Mouse (Mus musculus): Measurements from ENCODE around the gene Akr1b8. TPM values are rescaled to one million over a fixed set of nuclear protein-coding genes. Genes with fewer than 3 reads are reported as not detected.

The Akr1b8 gene
- polyA plus RNA-seq (2017; shearing (Covaris generic)), result 0.37 TPM

DNA sequence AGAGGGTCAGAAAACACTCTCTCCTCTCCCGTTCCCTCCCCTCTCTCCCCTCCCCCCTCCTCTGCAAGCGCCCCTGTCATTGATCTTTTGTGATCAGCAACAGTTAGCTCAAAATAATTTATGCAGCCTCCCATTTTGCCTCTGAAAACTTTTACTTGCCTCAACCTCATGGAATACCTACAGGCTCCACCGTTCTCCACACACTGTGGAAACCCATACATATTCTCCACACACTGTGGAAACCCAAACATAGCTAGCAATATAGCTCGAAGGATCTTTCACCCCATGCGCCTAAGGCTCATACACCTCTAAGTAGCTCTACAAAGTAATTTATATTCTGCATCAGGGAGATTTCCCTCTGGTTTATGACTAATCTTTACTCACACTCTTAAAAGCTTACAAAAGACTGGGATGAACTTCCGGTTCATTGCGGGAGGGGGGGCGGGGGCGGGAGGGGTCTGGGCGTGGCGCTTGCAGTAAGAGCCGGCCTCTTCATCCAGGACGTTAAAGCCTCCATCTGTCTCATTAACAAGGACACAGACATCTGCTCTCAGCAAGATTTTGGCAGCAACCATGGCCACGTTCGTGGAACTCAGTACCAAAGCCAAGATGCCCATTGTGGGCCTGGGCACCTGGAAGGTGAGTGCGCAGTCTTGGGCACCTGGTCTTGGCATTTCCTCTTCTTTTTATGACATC is at the start of gene Akr1b8:
Gene Akr1b8, plus strand, starts transcription at position 462 of the 696 bp plus-strand sequence.

DNA sequence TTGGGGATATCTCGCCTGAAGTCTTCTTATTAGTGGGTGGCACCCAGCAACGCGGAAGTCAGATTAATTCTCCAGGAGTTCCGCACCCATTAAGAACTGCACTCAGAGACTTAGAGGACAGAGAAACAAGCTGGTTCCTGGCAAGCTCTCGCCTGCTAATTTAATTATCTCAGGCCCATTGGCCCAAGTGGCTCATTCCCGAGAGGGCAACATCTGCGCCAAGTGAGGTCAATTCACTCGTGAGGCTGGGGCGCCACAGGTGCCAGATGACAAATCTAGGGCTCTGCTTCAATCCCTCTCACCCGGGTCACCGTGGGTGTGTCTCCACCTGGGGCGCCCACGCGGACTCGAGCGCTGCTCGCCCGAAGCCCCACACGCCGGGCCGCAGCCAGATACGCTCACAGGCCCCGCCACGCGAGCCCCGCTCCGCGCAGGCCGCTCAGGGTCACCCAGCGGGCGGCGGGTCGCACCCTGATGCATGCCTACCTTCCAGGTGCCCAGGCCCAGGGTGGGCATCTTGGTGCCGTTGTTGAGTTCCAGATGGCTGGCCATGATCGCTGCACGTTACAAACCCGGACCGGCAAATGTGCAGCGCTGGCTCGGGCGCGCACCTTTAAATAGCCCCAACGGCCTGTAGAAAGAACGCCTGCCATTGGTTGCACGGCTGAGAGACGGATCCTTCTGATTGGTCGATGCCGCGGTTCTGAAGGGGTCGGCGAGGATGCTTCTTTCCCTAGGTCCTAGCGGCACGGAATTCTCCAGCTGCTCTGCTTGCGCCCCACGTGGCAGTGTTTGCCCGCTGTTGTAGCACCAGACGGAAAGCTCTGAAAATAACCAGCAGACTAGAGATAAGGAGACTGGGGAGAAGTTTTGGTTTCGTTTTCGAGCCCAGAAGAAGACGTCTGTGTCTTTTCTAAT is 36.8 kb upstream of the Akr1b8 start, which contains the start of gene Akr1b3:
Gene Akr1b3, minus strand, starts transcription at position 625 of the 918 bp plus-strand sequence.

DNA sequence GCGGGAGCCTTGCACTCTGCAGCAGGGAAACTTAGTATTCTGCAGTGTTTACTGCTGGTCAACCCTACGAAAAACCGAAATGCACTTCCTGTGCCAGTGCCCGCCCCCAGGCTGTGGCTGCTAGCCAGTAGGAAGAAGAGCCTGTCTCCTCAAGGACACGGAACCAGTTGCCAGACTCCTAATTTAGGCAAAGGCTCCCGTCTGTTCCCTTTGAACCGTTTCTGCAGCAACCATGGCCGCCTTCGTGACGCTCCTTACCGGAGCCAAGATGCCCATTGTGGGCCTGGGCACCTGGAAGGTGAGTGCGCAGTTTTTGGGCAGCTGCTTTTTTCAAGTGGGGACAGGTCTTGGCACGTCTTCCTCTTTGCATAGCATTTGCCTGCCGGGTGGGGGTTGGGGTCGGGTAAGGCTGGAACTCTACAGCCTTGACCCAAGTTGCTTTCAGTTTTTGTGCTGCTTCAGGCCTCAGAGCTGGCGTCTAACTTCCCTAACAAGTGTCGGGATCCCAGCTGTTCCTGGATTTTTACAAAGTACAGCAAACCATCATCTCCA is 30.3 kb downstream of the Akr1b8 start, which contains the start of gene Akr1b10:
Gene Akr1b10, plus strand, starts transcription at position 109 of the 552 bp plus-strand sequence.

DNA sequence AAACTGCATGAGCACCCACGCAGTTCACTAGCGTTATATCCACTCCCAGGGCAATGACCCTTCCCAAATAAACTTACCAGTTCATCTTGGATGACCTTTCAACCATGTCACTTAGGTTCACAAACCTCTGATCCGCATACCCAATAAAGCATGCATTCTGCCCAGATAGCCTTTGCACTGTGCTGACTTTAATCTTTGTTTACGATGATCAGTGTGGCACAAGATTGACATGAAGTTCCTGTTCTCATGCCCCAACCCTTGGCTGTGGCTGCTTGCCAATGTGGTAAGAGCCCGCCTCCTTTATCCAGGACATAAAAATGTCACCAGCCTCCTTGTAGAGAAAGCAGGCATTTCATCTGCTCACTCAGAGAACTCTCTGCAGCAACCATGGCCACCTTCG is 58.1 kb downstream of the Akr1b8 start, which contains the start of gene Akr1b7:
Gene Akr1b7, plus strand, starts transcription at position 312 of the 400 bp plus-strand sequence.

Other genes with a start within 250 kb of the Akr1b8 start
- gene Slc35b4, start 177.0 kb upstream of the Akr1b8 start, polyA plus RNA-seq (2017; shearing (Covaris generic)), result 71.9 TPM
- 389 TPM for gene Akr1b3, start 36.6 kb upstream of the Akr1b8 start, polyA plus RNA-seq (2017; shearing (Covaris generic))
- 71.0 TPM for gene Akr1b10, start 30.1 kb downstream of the Akr1b8 start, polyA plus RNA-seq (2017; shearing (Covaris generic))
- gene Akr1b7, start 58.2 kb downstream of the Akr1b8 start, polyA plus RNA-seq (2017; shearing (Covaris generic)), result 0.61 TPM
- 35.4 TPM for gene Bpgm, start 122.1 kb downstream of the Akr1b8 start, polyA plus RNA-seq (2017; shearing (Covaris generic))
- 0.54 TPM for gene Cald1, start 244.4 kb downstream of the Akr1b8 start, polyA plus RNA-seq (2017; shearing (Covaris generic))